Mouse (Mus musculus) embryonic facial prominence, embryonic 15.5 days (tissue): ENCODE data around the gene Adgrd1. TPM values are rescaled to one million over a fixed set of nuclear protein-coding genes. Genes with fewer than 3 reads are reported as not detected.

Source experiments
- ATAC-seq: fragments of 200-750 bp; cut with Nextera tagmentation; 2 replicates; pipeline ENCODE4 v1.8.0; 2017; ENCODE audit warnings: low read depth, moderate TSS enrichment; ENCODE audit not compliant: insufficient number of reproducible peaks, low FRiP score, low TSS enrichment
- H3K27ac ChIP-seq: fragments of 300-500 bp; sonication (generic); replicated peaks from 2 replicates; pipeline ENCODE4 v1.5.1; 2015; ENCODE audit warnings: mild to moderate bottlenecking, inconsistent platforms
- H3K27me3 ChIP-seq: fragments of 300-500 bp; sonication (generic); 2 replicates; pipeline ENCODE4 v1.6.1; 2015; ENCODE audit warnings: inconsistent platforms
- H3K36me3 ChIP-seq: fragments of 300-500 bp; sonication (generic); 2 replicates; pipeline ENCODE4 v1.6.1; 2015; ENCODE audit warnings: mild to moderate bottlenecking, inconsistent platforms
- H3K4me1 ChIP-seq: fragments of 300-500 bp; sonication (generic); 2 replicates; pipeline ENCODE4 v1.6.1; 2015; ENCODE audit warnings: inconsistent platforms
- H3K4me2 ChIP-seq: fragments of 300-500 bp; sonication (generic); replicated peaks from 2 replicates; pipeline ENCODE4 v1.6.1; 2015; ENCODE audit warnings: mild to moderate bottlenecking, inconsistent platforms
- H3K4me3 ChIP-seq: fragments of 300-500 bp; sonication (generic); replicated peaks from 2 replicates; pipeline ENCODE4 v1.5.1; 2015; ENCODE audit warnings: mild to moderate bottlenecking, inconsistent platforms
- H3K9ac ChIP-seq: fragments of 300-500 bp; sonication (generic); 2 replicates; pipeline ENCODE4 v1.6.1; 2015; ENCODE audit warnings: inconsistent platforms
- H3K9me3 ChIP-seq: fragments of 300-500 bp; sonication (generic); replicated peaks from 2 replicates; pipeline ENCODE4 v1.6.1; 2016; ENCODE audit warnings: inconsistent platforms
- WGBS: fragments of 180-500 bp; shearing (Covaris S2); methylation state at CpG from one replicate; pipeline ENCODE4 v1.1.7; 2015; 5-methylcytosine and 5-hydroxymethylcytosine counted together
- polyA plus RNA-seq: library from polyadenylated mRNA; unstranded; fragments of >200 nt; fragmentation: Nextera tagmentation; extraction: Ambion mirVana; gene quantifications from 2 replicates; pipeline ENCODE4 v1.2.1, GENCODE M21; 2015

Adgrd1 gene
- polyA plus RNA-seq, result 2.8 and 3.4 TPM in 2 replicates

- Histone ChIP-seq H3K36me3 (no peaks in the 10 kb centered on the region), H3K27me3 (no peaks in the 10 kb centered on the region), H3K4me2 (no peak within 1 kb of the TSS), H3K4me1 (no peaks in the 10 kb centered on the region), H3K9me3 (no peaks in the 10 kb centered on the region), H3K27ac (no peak within 1 kb of the TSS), H3K9ac (no peak within 1 kb of the TSS), H3K4me3 (no peak within 1 kb of the TSS)
- WGBS, result 44% methylated on average over 6 of the region's 6 CpGs
- ATAC-seq, result peak; percentile 70
Measured at GRCm38 (mm10) chr5:129096511-129096910, at the start of gene Adgrd1. TSS of gene Adgrd1 (plus strand) at chr5:129096750.

- no peak overlapping the region for H3K9ac ChIP-seq
- no peak overlapping the region for H3K4me3 ChIP-seq
- no peak overlapping the region for H3K27ac ChIP-seq
- H3K27me3 ChIP-seq, result no peaks in the 10 kb centered on the region
- H3K4me2 ChIP-seq, result no peak overlapping the region
- WGBS, result 68% methylated on average over 9 of the region's 9 CpGs
- no peaks in the 10 kb centered on the region for H3K9me3 ChIP-seq
- H3K4me1 ChIP-seq, result peaks cover 7% of the 10 kb centered on the region; the same call in 1 of the 2 replicates
- no peak for ATAC-seq
- H3K36me3 ChIP-seq, result no peaks in the 10 kb centered on the region
Measured at GRCm38 (mm10) chr5:129049372-129049771, 47.2 kb upstream of the Adgrd1 start.

GRCm38 (mm10) chr5:129051910-129052309, 44.6 kb upstream of the Adgrd1 start:
- Histone ChIP-seq H3K4me2 (no peak overlapping the region), H3K36me3 (no peaks in the 10 kb centered on the region), H3K9me3 (no peaks in the 10 kb centered on the region), H3K9ac (no peak overlapping the region), H3K27ac (no peak overlapping the region), H3K4me1 (no peaks in the 10 kb centered on the region), H3K4me3 (no peak overlapping the region), H3K27me3 (no peaks in the 10 kb centered on the region)
- WGBS, result 86% methylated on average over 3 of the region's 3 CpGs
- ATAC-seq, result no peak

GRCm38 (mm10) chr5:129052636-129053355, 43.8 kb upstream of the Adgrd1 start:
- no peak overlapping the region for H3K4me3 ChIP-seq
- WGBS, result 29% methylated on average over 20 of the region's 20 CpGs
- H3K4me2 ChIP-seq, result no peak overlapping the region
- no peaks in the 10 kb centered on the region for H3K36me3 ChIP-seq
- ATAC-seq, result no peak
- H3K9ac ChIP-seq, result no peak overlapping the region
- no peak overlapping the region for H3K27ac ChIP-seq
- H3K9me3 ChIP-seq, result no peaks in the 10 kb centered on the region
- no peaks in the 10 kb centered on the region for H3K4me1 ChIP-seq
- H3K27me3 ChIP-seq, result no peaks in the 10 kb centered on the region

GRCm38 (mm10) chr5:129054675-129055284, 41.8 kb upstream of the Adgrd1 start:
- H3K9me3 ChIP-seq, result no peaks in the 10 kb centered on the region
- H3K4me1 ChIP-seq, result no peaks in the 10 kb centered on the region
- ATAC-seq, result no peak
- H3K9ac ChIP-seq, result no peak overlapping the region
- H3K27me3 ChIP-seq, result no peaks in the 10 kb centered on the region
- no peak overlapping the region for H3K4me3 ChIP-seq
- no peak overlapping the region for H3K27ac ChIP-seq
- H3K4me2 ChIP-seq, result no peak overlapping the region
- 78% methylated on average over 9 of the region's 9 CpGs for WGBS
- H3K36me3 ChIP-seq, result no peaks in the 10 kb centered on the region

GRCm38 (mm10) chr5:129059116-129059515, 37.4 kb upstream of the Adgrd1 start:
- no peaks in the 10 kb centered on the region for H3K27me3 ChIP-seq
- H3K36me3 ChIP-seq, result no peaks in the 10 kb centered on the region
- H3K4me3 ChIP-seq, result no peak overlapping the region
- H3K4me1 ChIP-seq, result peaks cover 10% of the 10 kb centered on the region
- H3K9ac ChIP-seq, result no peak overlapping the region
- ATAC-seq, result no peak
- H3K4me2 ChIP-seq, result no peak overlapping the region
- no peaks in the 10 kb centered on the region for H3K9me3 ChIP-seq
- H3K27ac ChIP-seq, result no peak overlapping the region
- WGBS, result 79% methylated on average over 3 of the region's 3 CpGs

GRCm38 (mm10) chr5:129061579-129061978, 35.0 kb upstream of the Adgrd1 start:
- ATAC-seq, result no peak
- Histone ChIP-seq H3K4me3 (no peak overlapping the region), H3K9me3 (no peaks in the 10 kb centered on the region), H3K4me2 (no peak overlapping the region), H3K36me3 (no peaks in the 10 kb centered on the region), H3K4me1 (peaks cover 10% of the 10 kb centered on the region), H3K27ac (no peak overlapping the region), H3K27me3 (no peaks in the 10 kb centered on the region), H3K9ac (no peak overlapping the region)
- 16% methylated on average over 13 of the region's 13 CpGs for WGBS

GRCm38 (mm10) chr5:129063037-129063791, 33.3 kb upstream of the Adgrd1 start:
- 10% methylated on average over 21 of the region's 21 CpGs for WGBS
- H3K9ac ChIP-seq, result no peak overlapping the region
- H3K9me3 ChIP-seq, result no peaks in the 10 kb centered on the region
- H3K4me1 ChIP-seq, result peaks cover 10% of the 10 kb centered on the region
- H3K27ac ChIP-seq, result no peak overlapping the region
- no peaks in the 10 kb centered on the region for H3K36me3 ChIP-seq
- no peaks in the 10 kb centered on the region for H3K27me3 ChIP-seq
- no peak for ATAC-seq
- peak overlapping the region; percentile 25 for H3K4me3 ChIP-seq
- peak overlapping the region; percentile 48 for H3K4me2 ChIP-seq

DNA sequence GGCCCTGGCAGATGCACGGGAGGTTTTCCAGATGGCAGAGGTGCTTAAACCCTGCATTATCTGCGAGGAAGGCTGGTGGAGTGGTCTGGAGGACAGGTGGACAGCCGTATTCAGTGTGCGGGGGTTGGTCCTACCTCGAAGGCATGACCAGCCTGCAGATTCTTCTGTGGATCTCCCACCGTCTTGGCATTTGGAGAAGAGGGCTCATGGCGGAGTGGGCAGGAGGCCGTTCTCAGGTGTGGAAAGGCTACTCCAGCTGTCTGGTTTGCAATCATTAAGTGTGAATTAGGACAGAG, 32.8 kb upstream of the Adgrd1 start:
- H3K4me3 ChIP-seq, result peak overlapping the region; percentile 25
- no peak overlapping the region for H3K9ac ChIP-seq

DNA sequence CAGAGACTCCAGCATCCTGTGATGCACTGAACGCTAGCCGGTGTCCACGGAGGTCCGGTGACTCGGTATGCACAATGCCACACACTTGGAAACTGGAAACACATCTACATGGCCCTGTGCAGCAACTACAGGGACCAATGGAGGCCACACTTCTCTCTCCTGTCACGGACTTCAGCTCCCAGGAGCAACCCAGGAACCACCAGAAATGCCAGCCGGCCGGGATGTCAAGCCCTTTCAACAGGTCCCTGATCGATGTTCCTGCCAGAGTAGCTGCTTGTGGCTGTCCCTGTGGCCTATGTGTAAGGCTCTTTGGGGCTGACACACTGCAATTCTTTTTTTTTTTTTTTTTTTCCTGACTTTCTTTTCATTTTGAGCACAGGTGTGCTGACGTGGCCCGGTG, 32.4 kb upstream of the Adgrd1 start:
- 73% methylated on average over 11 of the region's 11 CpGs for WGBS
- H3K4me3 ChIP-seq, result no peak overlapping the region
- H3K27ac ChIP-seq, result no peak overlapping the region
- no peak for ATAC-seq
- peaks cover 10% of the 10 kb centered on the region for H3K4me1 ChIP-seq
- H3K36me3 ChIP-seq, result no peaks in the 10 kb centered on the region
- H3K4me2 ChIP-seq, result no peak overlapping the region
- no peaks in the 10 kb centered on the region for H3K27me3 ChIP-seq
- H3K9ac ChIP-seq, result no peak overlapping the region
- H3K9me3 ChIP-seq, result no peaks in the 10 kb centered on the region

More for the DNA sequence above, 32.8 kb upstream of the Adgrd1 start:
- Histone ChIP-seq H3K27me3 (no peaks in the 10 kb centered on the region), H3K36me3 (no peaks in the 10 kb centered on the region), H3K9me3 (no peaks in the 10 kb centered on the region), H3K4me1 (peaks cover 10% of the 10 kb centered on the region), H3K4me2 (peak overlapping the region; percentile 48), H3K27ac (no peak overlapping the region)
- no peak for ATAC-seq
- 53% methylated on average over 8 of the region's 8 CpGs for WGBS

- Histone ChIP-seq H3K27me3 (no peaks in the 10 kb centered on the region), H3K27ac (no peak overlapping the region), H3K9me3 (no peaks in the 10 kb centered on the region), H3K4me2 (no peak overlapping the region), H3K9ac (no peak overlapping the region), H3K36me3 (no peaks in the 10 kb centered on the region), H3K4me3 (no peak overlapping the region), H3K4me1 (peaks cover 10% of the 10 kb centered on the region)
- WGBS, result 76% methylated on average over 12 of the region's 12 CpGs
- no peak for ATAC-seq
Measured at GRCm38 (mm10) chr5:129065301-129065700, 31.2 kb upstream of the Adgrd1 start.
